Mouse (Mus musculus): ENCODE measurements around the gene Fus. TPM values are rescaled to one million over a fixed set of nuclear protein-coding genes. Genes with fewer than 3 reads are reported as not detected.
"Not testable (repeated sequence)": the region's sequence is repeated elsewhere in the genome, so short reads cannot be mapped to it uniquely, and the experiment has no call there.

Gene Fus
- polyA plus RNA-seq, 1 experiment from 2014 or later = 359 TPM

GRCm38 (mm10) chr7:128016134-128016533, 48.9 kb downstream of the Fus start:
- H3K4me1 ChIP-seq (ENCODE audit: insufficient read depth, low read length); H3K4me3 ChIP-seq (ENCODE audit: low read length); H3K9me3 ChIP-seq (ENCODE audit: low read length); ATAC-seq (ENCODE audit: low FRiP score, low TSS enrichment); H3K36me3 ChIP-seq (ENCODE audit: insufficient read depth, low read length); H3K4me2 ChIP-seq (replicated peaks; ENCODE audit: low read depth, low read length); H3K27ac ChIP-seq (ENCODE audit: low read length); H3K27me3 ChIP-seq (ENCODE audit: insufficient read depth, low read length); H3K9ac ChIP-seq (replicated peaks; ENCODE audit: low read length): not testable (repeated sequence)
- 86% methylated on average over 5 of the region's 5 CpGs for WGBS

GRCm38 (mm10) chr7:128016650-128017049, 49.4 kb downstream of the Fus start:
- H3K4me3 ChIP-seq (ENCODE audit: low read length) = no peak overlapping the region
- no peak for ATAC-seq (ENCODE audit: low FRiP score, low TSS enrichment)
- no peaks in the 10 kb centered on the region for H3K9me3 ChIP-seq (ENCODE audit: low read length)
- no peak overlapping the region for H3K4me2 ChIP-seq (replicated peaks; ENCODE audit: low read depth, low read length)
- H3K27ac ChIP-seq (ENCODE audit: low read length) = no peak overlapping the region
- no peak overlapping the region for H3K9ac ChIP-seq (replicated peaks; ENCODE audit: low read length)
- no peaks in the 10 kb centered on the region for H3K4me1 ChIP-seq (ENCODE audit: insufficient read depth, low read length)
- H3K36me3 ChIP-seq (ENCODE audit: insufficient read depth, low read length) = no peaks in the 10 kb centered on the region
- 73% methylated on average over 6 of the region's 6 CpGs for WGBS
- no peaks in the 10 kb centered on the region for H3K27me3 ChIP-seq (ENCODE audit: insufficient read depth, low read length)

- WGBS = 91% methylated on average over 3 of the region's 3 CpGs
Measured at GRCm38 (mm10) chr7:128018275-128018674, 51.0 kb downstream of the Fus start.

GRCm38 (mm10) chr7:128019187-128019586, 51.9 kb downstream of the Fus start:
- no peak overlapping the region for H3K27ac ChIP-seq (ENCODE audit: low read length)
- H3K4me3 ChIP-seq (ENCODE audit: low read length) = no peak overlapping the region
- no peak overlapping the region for H3K4me2 ChIP-seq (replicated peaks; ENCODE audit: low read depth, low read length)
- no peaks in the 10 kb centered on the region for H3K36me3 ChIP-seq (ENCODE audit: insufficient read depth, low read length)
- no peaks in the 10 kb centered on the region for H3K9me3 ChIP-seq (ENCODE audit: low read length)
- H3K4me1 ChIP-seq (ENCODE audit: insufficient read depth, low read length) = no peaks in the 10 kb centered on the region
- WGBS = 83% methylated on average over 2 of the region's 2 CpGs
- no peak overlapping the region for H3K9ac ChIP-seq (replicated peaks; ENCODE audit: low read length)
- no peaks in the 10 kb centered on the region for H3K27me3 ChIP-seq (ENCODE audit: insufficient read depth, low read length)
- ATAC-seq (ENCODE audit: low FRiP score, low TSS enrichment) = no peak

More at GRCm38 (mm10) chr7:128018275-128018674, 51.0 kb downstream of the Fus start:
- Histone ChIP-seq H3K36me3 (ENCODE audit: insufficient read depth, low read length) (no peaks in the 10 kb centered on the region), H3K4me2 (replicated peaks; ENCODE audit: low read depth, low read length) (no peak overlapping the region), H3K9me3 (ENCODE audit: low read length) (no peaks in the 10 kb centered on the region), H3K4me1 (ENCODE audit: insufficient read depth, low read length) (no peaks in the 10 kb centered on the region), H3K27me3 (ENCODE audit: insufficient read depth, low read length) (no peaks in the 10 kb centered on the region), H3K4me3 (ENCODE audit: low read length) (no peak overlapping the region), H3K9ac (replicated peaks; ENCODE audit: low read length) (no peak overlapping the region), H3K27ac (ENCODE audit: low read length) (no peak overlapping the region)
- no peak for ATAC-seq (ENCODE audit: low FRiP score, low TSS enrichment)

GRCm38 (mm10) chr7:128022974-128023373, 55.7 kb downstream of the Fus start:
- ATAC-seq (ENCODE audit: low FRiP score, low TSS enrichment) = no peak
- Histone ChIP-seq H3K27ac (ENCODE audit: low read length) (no peak overlapping the region), H3K27me3 (ENCODE audit: insufficient read depth, low read length) (no peaks in the 10 kb centered on the region), H3K4me2 (replicated peaks; ENCODE audit: low read depth, low read length) (no peak overlapping the region), H3K9me3 (ENCODE audit: low read length) (no peaks in the 10 kb centered on the region), H3K36me3 (ENCODE audit: insufficient read depth, low read length) (no peaks in the 10 kb centered on the region), H3K4me1 (ENCODE audit: insufficient read depth, low read length) (no peaks in the 10 kb centered on the region), H3K9ac (replicated peaks; ENCODE audit: low read length) (no peak overlapping the region), H3K4me3 (ENCODE audit: low read length) (no peak overlapping the region)
- 61% methylated on average over 8 of the region's 8 CpGs for WGBS

- Histone ChIP-seq H3K36me3 (ENCODE audit: insufficient read depth, low read length) (no peaks in the 10 kb centered on the region), H3K27me3 (ENCODE audit: insufficient read depth, low read length) (no peaks in the 10 kb centered on the region), H3K27ac (ENCODE audit: low read length) (no peak overlapping the region), H3K4me3 (ENCODE audit: low read length) (no peak overlapping the region), H3K9me3 (ENCODE audit: low read length) (no peaks in the 10 kb centered on the region), H3K9ac (replicated peaks; ENCODE audit: low read length) (no peak overlapping the region), H3K4me1 (ENCODE audit: insufficient read depth, low read length) (no peaks in the 10 kb centered on the region), H3K4me2 (replicated peaks; ENCODE audit: low read depth, low read length) (no peak overlapping the region)
- ATAC-seq (ENCODE audit: low FRiP score, low TSS enrichment) = no peak
- WGBS = 90% methylated on average over 4 of the region's 4 CpGs
Measured at GRCm38 (mm10) chr7:128023565-128023964, 56.3 kb downstream of the Fus start.

- H3K4me1 ChIP-seq (ENCODE audit: insufficient read depth, low read length) = no peaks in the 10 kb centered on the region
- no peak overlapping the region for H3K9ac ChIP-seq (replicated peaks; ENCODE audit: low read length)
- no peaks in the 10 kb centered on the region for H3K9me3 ChIP-seq (ENCODE audit: low read length)
- H3K4me3 ChIP-seq (ENCODE audit: low read length) = no peak overlapping the region
- no peak overlapping the region for H3K4me2 ChIP-seq (replicated peaks; ENCODE audit: low read depth, low read length)
- no peak for ATAC-seq (ENCODE audit: low FRiP score, low TSS enrichment)
- WGBS = 87% methylated on average over 9 of the region's 9 CpGs
- no peaks in the 10 kb centered on the region for H3K27me3 ChIP-seq (ENCODE audit: insufficient read depth, low read length)
- H3K36me3 ChIP-seq (ENCODE audit: insufficient read depth, low read length) = no peaks in the 10 kb centered on the region
- no peak overlapping the region for H3K27ac ChIP-seq (ENCODE audit: low read length)
Measured at GRCm38 (mm10) chr7:128024364-128024763, 57.1 kb downstream of the Fus start.

- Histone ChIP-seq H3K4me1 (ENCODE audit: insufficient read depth, low read length) (no peaks in the 10 kb centered on the region), H3K27ac (ENCODE audit: low read length) (no peak overlapping the region), H3K9me3 (ENCODE audit: low read length) (no peaks in the 10 kb centered on the region), H3K4me3 (ENCODE audit: low read length) (no peak overlapping the region), H3K9ac (replicated peaks; ENCODE audit: low read length) (no peak overlapping the region), H3K4me2 (replicated peaks; ENCODE audit: low read depth, low read length) (no peak overlapping the region), H3K27me3 (ENCODE audit: insufficient read depth, low read length) (no peaks in the 10 kb centered on the region), H3K36me3 (ENCODE audit: insufficient read depth, low read length) (no peaks in the 10 kb centered on the region)
- no peak for ATAC-seq (ENCODE audit: low FRiP score, low TSS enrichment)
- 76% methylated on average over 4 of the region's 4 CpGs for WGBS
Measured at GRCm38 (mm10) chr7:128024932-128025331, 57.7 kb downstream of the Fus start.

GRCm38 (mm10) chr7:128025381-128025780, 58.1 kb downstream of the Fus start:
- no peak overlapping the region for H3K4me3 ChIP-seq (ENCODE audit: low read length)
- ATAC-seq (ENCODE audit: low FRiP score, low TSS enrichment) = no peak
- no peak overlapping the region for H3K9ac ChIP-seq (replicated peaks; ENCODE audit: low read length)
- 79% methylated on average over 4 of the region's 4 CpGs for WGBS
- H3K4me1 ChIP-seq (ENCODE audit: insufficient read depth, low read length) = no peaks in the 10 kb centered on the region
- no peak overlapping the region for H3K27ac ChIP-seq (ENCODE audit: low read length)
- H3K36me3 ChIP-seq (ENCODE audit: insufficient read depth, low read length) = no peaks in the 10 kb centered on the region
- no peak overlapping the region for H3K4me2 ChIP-seq (replicated peaks; ENCODE audit: low read depth, low read length)
- no peaks in the 10 kb centered on the region for H3K27me3 ChIP-seq (ENCODE audit: insufficient read depth, low read length)
- H3K9me3 ChIP-seq (ENCODE audit: low read length) = no peaks in the 10 kb centered on the region

GRCm38 (mm10) chr7:128031403-128031976, 64.2 kb downstream of the Fus start:
- H3K9ac ChIP-seq (replicated peaks; ENCODE audit: low read length) = no peak overlapping the region
- H3K27me3 ChIP-seq (ENCODE audit: insufficient read depth, low read length) = no peaks in the 10 kb centered on the region
- no peak overlapping the region for H3K27ac ChIP-seq (ENCODE audit: low read length)
- H3K9me3 ChIP-seq (ENCODE audit: low read length) = no peaks in the 10 kb centered on the region
- WGBS = 38% methylated on average over 9 of the region's 9 CpGs
- H3K4me1 ChIP-seq (ENCODE audit: insufficient read depth, low read length) = no peaks in the 10 kb centered on the region
- no peak overlapping the region for H3K4me3 ChIP-seq (ENCODE audit: low read length)
- ATAC-seq (ENCODE audit: low FRiP score, low TSS enrichment) = no peak; the same call in 1 of the 2 replicates
- H3K4me2 ChIP-seq (replicated peaks; ENCODE audit: low read depth, low read length) = no peak overlapping the region
- no peaks in the 10 kb centered on the region for H3K36me3 ChIP-seq (ENCODE audit: insufficient read depth, low read length)
